ENCODE assay signal across 13 mouse cellular contexts in the genomic region with DNA sequence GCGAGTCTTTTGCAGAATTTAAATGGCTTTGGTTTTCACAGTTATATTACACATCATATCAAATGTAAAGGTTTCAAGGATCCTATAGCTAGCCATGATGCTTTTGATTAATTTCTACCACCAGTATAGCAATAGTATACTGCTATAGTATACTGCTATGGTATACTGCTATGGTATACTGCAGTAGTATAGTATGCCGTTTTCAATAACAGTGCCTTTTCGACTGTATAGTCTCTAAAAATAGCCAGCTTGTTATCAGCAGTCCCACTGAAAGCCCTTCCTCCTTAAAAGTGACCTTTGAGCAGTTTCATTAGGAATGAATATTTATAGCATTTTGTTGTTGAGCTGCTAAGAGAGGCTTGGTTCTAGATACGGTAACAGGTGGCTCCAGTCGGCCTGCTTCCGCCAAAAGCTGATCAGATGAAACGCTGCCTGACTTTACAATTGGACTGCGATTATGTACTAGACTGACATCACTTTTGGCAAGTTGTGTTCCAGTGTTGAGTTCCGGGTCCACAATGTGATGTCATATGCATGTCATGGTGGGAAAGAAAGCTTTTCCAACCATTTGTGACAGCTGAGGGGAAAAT.
"Had no signal": no experiment of that assay in that cellular context is flagged by ENCODE, and none has a peak within 500 bp of the region (broad histone marks: within the 10 kb centered on the region; RNA-seq: fewer than 3 reads in every experiment).

No protein-coding gene starts in this region.

- DNase-seq: kidney, postnatal 36 days; layer of hippocampus, adult 9-11 months; left cerebral cortex, postnatal 4 days; lung, adult 18-20 months; retina, postnatal 1 day; thymus, adult 2 months; thymus, postnatal 36 days had no signal

- H3K4me1 ChIP-seq: midbrain, embryonic 12.5 days; neural tube, embryonic 13.5 days; stomach, embryonic 15.5 days had no signal

- H3K4me3 ChIP-seq: limb, embryonic 13.5 days; midbrain, embryonic 12.5 days; neural tube, embryonic 13.5 days; stomach, embryonic 15.5 days had no signal

- H3K9ac ChIP-seq: limb, embryonic 13.5 days; liver, embryonic 14.5 days; midbrain, embryonic 12.5 days; neural tube, embryonic 13.5 days; stomach, embryonic 15.5 days had no signal

- H3K9me3 ChIP-seq: limb, embryonic 13.5 days; midbrain, embryonic 12.5 days; neural tube, embryonic 13.5 days; stomach, embryonic 15.5 days had no signal

- H3K36me3 ChIP-seq: limb, embryonic 13.5 days; midbrain, embryonic 12.5 days; neural tube, embryonic 13.5 days; stomach, embryonic 15.5 days had no signal

- ATAC-seq: midbrain, embryonic 16.5 days had no signal

- H3K27me3 ChIP-seq: limb, embryonic 13.5 days; midbrain, embryonic 12.5 days; neural tube, embryonic 13.5 days; stomach, embryonic 15.5 days had no signal

- H3K4me2 ChIP-seq: limb, embryonic 13.5 days; midbrain, embryonic 12.5 days; neural tube, embryonic 13.5 days; stomach, embryonic 15.5 days had no signal

- H3K27ac ChIP-seq: limb, embryonic 13.5 days; liver, embryonic 14.5 days; midbrain, embryonic 12.5 days; neural tube, embryonic 13.5 days; stomach, embryonic 15.5 days had no signal
